Mouse (Mus musculus): Measurements from ENCODE around the gene Kars. TPM values are rescaled to one million over a fixed set of nuclear protein-coding genes. Genes with fewer than 3 reads are reported as not detected.

The Kars gene
- polyA plus RNA-seq, 2 experiments: 124 to 204 TPM

GRCm38 (mm10) chr8:112004754-112005153 is 6.4 kb downstream of the Kars start:
- no peak overlapping the region for H3K27ac ChIP-seq (replicated peaks; ENCODE audit: low read depth, low read length)
- no peak overlapping the region for H3K4me2 ChIP-seq (replicated peaks; ENCODE audit: low read depth, low read length, severe bottlenecking)
- no peaks in the 10 kb centered on the region for H3K27me3 ChIP-seq (ENCODE audit: control insufficient read depth, insufficient read depth, low read length)
- H3K4me1 ChIP-seq (ENCODE audit: control insufficient read depth, insufficient read depth, low read length): no peaks in the 10 kb centered on the region
- ATAC-seq (ENCODE audit: low FRiP score, low read depth) (no peak), DNase-seq (ENCODE audit: low spot score) (no peak)
- no peaks in the 10 kb centered on the region for H3K9me3 ChIP-seq (ENCODE audit: control insufficient read depth, low read length)
- peaks cover 73% of the 10 kb centered on the region for H3K36me3 ChIP-seq (ENCODE audit: control insufficient read depth, insufficient read depth, low read length)
- H3K9ac ChIP-seq (ENCODE audit: low read depth, low read length, severe bottlenecking): no peak overlapping the region
- no peak overlapping the region for H3K4me3 ChIP-seq (replicated peaks; ENCODE audit: low read length)
- TF ChIP-seq POLR2A (IDR thresholded peaks at IDR 0.05; ENCODE audit: borderline replicate concordance, extremely low read depth, insufficient read depth, insufficient read length): no peak

- WGBS: 76% methylated on average over 3 of the region's 3 CpGs
- no peak overlapping the region for H3K4me3 ChIP-seq (replicated peaks; ENCODE audit: low read length)
- H3K4me1 ChIP-seq (ENCODE audit: control insufficient read depth, insufficient read depth, low read length): 0 out of 2 replicates have a peak, but pooled peaks cover 3% of the 10 kb centered on the region
- H3K9me3 ChIP-seq (ENCODE audit: control insufficient read depth, low read length): no peaks in the 10 kb centered on the region
- H3K27ac ChIP-seq (replicated peaks; ENCODE audit: low read depth, low read length): no peak overlapping the region
- no peak for ATAC-seq (ENCODE audit: low FRiP score, low read depth)
- no peaks in the 10 kb centered on the region for H3K27me3 ChIP-seq (ENCODE audit: control insufficient read depth, insufficient read depth, low read length)
- no peak for TF ChIP-seq POLR2A (IDR thresholded peaks at IDR 0.05; ENCODE audit: borderline replicate concordance, extremely low read depth, insufficient read depth, insufficient read length)
- peaks cover 63% of the 10 kb centered on the region for H3K36me3 ChIP-seq (ENCODE audit: control insufficient read depth, insufficient read depth, low read length)
- no peak overlapping the region for H3K9ac ChIP-seq (ENCODE audit: low read depth, low read length, severe bottlenecking)
- H3K4me2 ChIP-seq (replicated peaks; ENCODE audit: low read depth, low read length, severe bottlenecking): peak overlapping the region; percentile 50
- DNase-seq (ENCODE audit: low spot score): no peak
Observed at GRCm38 (mm10) chr8:111992703-111993039, 18.5 kb downstream of the Kars start.

GRCm38 (mm10) chr8:111992013-111992702 is 19.0 kb downstream of the Kars start, which contains the start of gene Adat1:
Adat1 (minus strand) TSS chr8:111992302.
- Histone ChIP-seq H3K4me2 (replicated peaks; ENCODE audit: low read depth, low read length, severe bottlenecking) (peak within 1 kb of the TSS; percentile 50), H3K27me3 (ENCODE audit: control insufficient read depth, insufficient read depth, low read length) (no peaks in the 10 kb centered on the region), H3K36me3 (ENCODE audit: control insufficient read depth, insufficient read depth, low read length) (peaks cover 63% of the 10 kb centered on the region), H3K27ac (replicated peaks; ENCODE audit: low read depth, low read length) (no peak within 1 kb of the TSS), H3K9ac (ENCODE audit: low read depth, low read length, severe bottlenecking) (peak within 1 kb of the TSS; percentile 68), H3K4me1 (ENCODE audit: control insufficient read depth, insufficient read depth, low read length) (0 out of 2 replicates have a peak, but pooled peaks cover 3% of the 10 kb centered on the region), H3K9me3 (ENCODE audit: control insufficient read depth, low read length) (no peaks in the 10 kb centered on the region), H3K4me3 (replicated peaks; ENCODE audit: low read length) (peak within 1 kb of the TSS; percentile 82)
- TF ChIP-seq POLR2A (IDR thresholded peaks at IDR 0.05; ENCODE audit: borderline replicate concordance, extremely low read depth, insufficient read depth, insufficient read length): 0 out of 2 replicates have a peak, but pooled peaks have one; percentile 46
- DNase-seq (ENCODE audit: low spot score) (peak; percentile 91), ATAC-seq (ENCODE audit: low FRiP score, low read depth) (peak; percentile 96)
- WGBS: 6% methylated on average over 32 of the region's 33 CpGs

- 69% methylated on average over 8 of the region's 8 CpGs for WGBS
Observed at GRCm38 (mm10) chr8:111991278-111991677, 19.8 kb downstream of the Kars start.

GRCm38 (mm10) chr8:111989911-111990310 is 21.2 kb downstream of the Kars start:
- no peak overlapping the region for H3K4me2 ChIP-seq (replicated peaks; ENCODE audit: low read depth, low read length, severe bottlenecking)
- 0 out of 2 replicates have a peak, but pooled peaks cover 3% of the 10 kb centered on the region for H3K4me1 ChIP-seq (ENCODE audit: control insufficient read depth, insufficient read depth, low read length)
- no peaks in the 10 kb centered on the region for H3K27me3 ChIP-seq (ENCODE audit: control insufficient read depth, insufficient read depth, low read length)
- no peak overlapping the region for H3K9ac ChIP-seq (ENCODE audit: low read depth, low read length, severe bottlenecking)
- peaks cover 57% of the 10 kb centered on the region for H3K36me3 ChIP-seq (ENCODE audit: control insufficient read depth, insufficient read depth, low read length)
- TF ChIP-seq POLR2A (IDR thresholded peaks at IDR 0.05; ENCODE audit: borderline replicate concordance, extremely low read depth, insufficient read depth, insufficient read length): no peak
- DNase-seq (ENCODE audit: low spot score) (peak; percentile 75), ATAC-seq (ENCODE audit: low FRiP score, low read depth) (no peak)
- H3K9me3 ChIP-seq (ENCODE audit: control insufficient read depth, low read length): no peaks in the 10 kb centered on the region
- H3K27ac ChIP-seq (replicated peaks; ENCODE audit: low read depth, low read length): no peak overlapping the region
- WGBS: 9% methylated on average over 7 of the region's 7 CpGs
- no peak overlapping the region for H3K4me3 ChIP-seq (replicated peaks; ENCODE audit: low read length)

More at GRCm38 (mm10) chr8:111991278-111991677, 19.8 kb downstream of the Kars start:
- 0 out of 2 replicates have a peak, but pooled peaks cover 3% of the 10 kb centered on the region for H3K4me1 ChIP-seq (ENCODE audit: control insufficient read depth, insufficient read depth, low read length)
- H3K27ac ChIP-seq (replicated peaks; ENCODE audit: low read depth, low read length): no peak overlapping the region
- peak overlapping the region; percentile 50 for H3K4me2 ChIP-seq (replicated peaks; ENCODE audit: low read depth, low read length, severe bottlenecking)
- H3K9ac ChIP-seq (ENCODE audit: low read depth, low read length, severe bottlenecking): peak overlapping the region; percentile 68
- H3K9me3 ChIP-seq (ENCODE audit: control insufficient read depth, low read length): no peaks in the 10 kb centered on the region
- peak overlapping the region; percentile 82 for H3K4me3 ChIP-seq (replicated peaks; ENCODE audit: low read length)
- no peak for ATAC-seq (ENCODE audit: low FRiP score, low read depth)
- DNase-seq (ENCODE audit: low spot score): no peak
- no peak for TF ChIP-seq POLR2A (IDR thresholded peaks at IDR 0.05; ENCODE audit: borderline replicate concordance, extremely low read depth, insufficient read depth, insufficient read length)
- no peaks in the 10 kb centered on the region for H3K27me3 ChIP-seq (ENCODE audit: control insufficient read depth, insufficient read depth, low read length)
- peaks cover 57% of the 10 kb centered on the region for H3K36me3 ChIP-seq (ENCODE audit: control insufficient read depth, insufficient read depth, low read length)

Data from limb, embryonic 14.5 days (tissue).